Mouse (Mus musculus): ENCODE results near the gene Sh2d1b1. TPM values are rescaled to one million over a fixed set of nuclear protein-coding genes. Genes with fewer than 3 reads are reported as not detected.

Gene Sh2d1b1
- total RNA-seq, 2 experiments from 2014 or later, result not detected

DNA sequence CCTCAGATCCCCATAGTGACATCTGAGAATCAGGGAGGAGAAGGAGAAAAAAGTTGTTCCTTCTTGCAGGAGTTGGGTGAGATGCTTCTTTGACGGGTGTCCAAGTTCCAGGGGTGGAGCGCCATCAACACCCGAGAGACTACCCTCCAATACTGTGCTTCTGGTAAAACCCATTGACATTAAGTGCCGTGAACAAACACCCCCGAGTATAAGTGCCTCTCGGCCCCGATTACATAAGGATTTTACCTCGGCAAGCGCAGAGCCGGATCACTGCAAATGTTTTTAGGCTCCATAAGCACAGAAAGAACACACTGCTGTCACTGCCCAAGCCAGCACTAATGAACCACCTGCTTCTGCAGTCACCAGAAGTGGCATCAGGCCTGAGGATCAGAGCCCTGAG, 45.9 kb downstream of the Sh2d1b1 start:
- no peak for DNase-seq (ENCODE audit: low spot score in 2 of 2)

DNA sequence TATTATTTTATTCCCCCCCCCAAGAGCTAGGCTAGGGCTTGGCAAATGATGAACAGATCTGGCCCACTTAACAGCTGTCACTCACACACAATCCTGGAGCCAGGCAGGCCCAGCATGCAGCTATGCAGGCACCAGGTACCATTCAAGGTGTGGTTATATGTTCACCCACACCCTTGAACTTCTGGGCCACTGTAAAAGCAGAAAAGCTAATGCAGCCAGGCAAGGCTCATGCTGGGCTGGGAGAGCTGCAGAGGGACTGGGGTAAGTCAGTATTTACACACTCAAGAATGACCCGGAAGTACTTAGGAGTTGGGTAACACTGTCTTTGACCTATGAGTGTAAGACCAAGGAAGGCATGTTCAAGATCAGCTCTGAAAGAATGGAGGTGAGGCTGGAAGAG, 47.2 kb downstream of the Sh2d1b1 start:
- DNase-seq (ENCODE audit: low spot score in 2 of 2), result no peak

DNA sequence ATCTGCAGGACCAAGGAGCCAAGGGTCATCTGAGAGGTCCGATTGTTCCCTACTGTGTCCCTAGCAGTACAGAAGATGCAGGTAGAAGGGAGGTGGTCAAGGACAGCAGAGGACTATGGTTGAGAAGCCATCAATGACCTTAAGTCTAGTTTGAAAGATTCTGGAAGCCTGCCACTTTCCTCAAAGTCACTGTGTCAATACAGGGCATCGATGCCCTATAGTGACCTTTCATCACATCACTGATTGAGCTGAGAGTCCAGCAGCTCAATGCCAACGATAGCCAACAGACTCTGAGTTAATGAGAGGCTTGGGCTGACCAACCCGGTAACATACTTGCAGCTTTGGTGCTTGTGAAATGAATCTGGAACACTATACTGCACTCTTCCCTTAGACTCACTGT, 48.2 kb downstream of the Sh2d1b1 start:
- DNase-seq (ENCODE audit: low spot score in 2 of 2), result no peak

DNA sequence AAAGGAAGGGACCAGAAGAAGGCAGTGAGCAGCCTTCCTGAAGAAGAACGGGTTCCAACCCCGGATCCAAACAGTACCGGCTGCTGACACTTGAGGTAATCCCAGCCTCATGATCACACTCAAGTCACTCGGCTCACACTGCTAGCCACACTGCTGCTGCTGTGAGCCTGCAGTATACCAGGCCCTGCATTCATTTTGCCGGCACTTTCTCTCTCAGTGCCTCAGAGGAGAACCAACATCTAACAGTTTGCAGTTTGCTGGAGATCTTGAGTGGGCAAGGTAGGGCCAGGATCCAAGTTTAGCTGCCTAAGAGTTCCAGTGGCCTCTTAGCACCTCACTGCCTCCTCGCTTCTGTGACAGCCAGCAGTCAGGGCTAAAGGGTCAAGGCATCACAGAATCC, 54.8 kb downstream of the Sh2d1b1 start:
- no peak for DNase-seq (ENCODE audit: low spot score in 2 of 2)

DNA sequence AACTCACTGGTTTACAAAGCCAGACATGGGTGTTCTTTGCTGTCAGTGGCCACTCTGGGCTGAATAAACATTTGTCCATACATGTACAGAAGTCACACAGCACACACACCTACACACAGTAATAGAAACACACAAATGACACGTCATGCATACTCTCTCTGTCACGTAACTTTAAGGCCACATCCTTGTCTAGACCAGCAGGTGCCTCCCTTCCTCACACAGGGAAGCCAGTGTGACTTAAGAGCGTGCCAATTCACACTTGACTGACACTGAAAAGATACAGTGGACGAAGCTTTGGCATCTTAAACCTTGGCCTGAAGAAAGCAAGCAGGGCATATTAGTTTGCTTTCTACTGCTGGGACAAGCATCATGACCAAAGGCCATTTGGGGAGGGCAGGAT, 55.7 kb downstream of the Sh2d1b1 start:
- DNase-seq (ENCODE audit: low spot score in 2 of 2), result no peak

Other genes with a start within 250 kb of the Sh2d1b1 start
- 10 to 100 TPM; 60.9 to 61.2 TPM for gene Ddr2, start 166.6 kb upstream of the Sh2d1b1 start, total RNA-seq (2021)
- 10 to 100 TPM; 33.1 to 43.0 TPM for gene Uap1, start 102.4 kb upstream of the Sh2d1b1 start, total RNA-seq (2021)
- 10 to 100 TPM; 15.2 to 15.5 TPM for gene Uhmk1, start 61.9 kb upstream of the Sh2d1b1 start, total RNA-seq (2021)
- gene Sh2d1b2, start 44.6 kb upstream of the Sh2d1b1 start, total RNA-seq (2021), result not detected
- gene Gm7694, start 29.0 kb downstream of the Sh2d1b1 start, total RNA-seq (2021), result 1 to 10 TPM; 2.2 to 2.3 TPM
- gene Spata46, start 31.5 kb downstream of the Sh2d1b1 start, total RNA-seq (2021), result not detected

Measured in gastrocnemius, postnatal 4 days (tissue).